Mouse (Mus musculus) embryonic facial prominence, embryonic 12.5 days (tissue): ENCODE results near the gene E130311K13Rik. TPM values are rescaled to one million over a fixed set of nuclear protein-coding genes. Genes with fewer than 3 reads are reported as not detected.
A peak's percentile ranks its signal among the peaks of the same experiment; 100 is the strongest.

Source experiments
- ATAC-seq: fragments of 200-750 bp; cut with Nextera tagmentation; 2 replicates; pipeline ENCODE4 v1.8.0; 2017; ENCODE audit not compliant: insufficient number of reproducible peaks, insufficient read depth, low FRiP score, low TSS enrichment
- H3K27ac ChIP-seq: fragments of 300-500 bp; sonication (generic); 2 replicates; pipeline ENCODE4 v1.5.1; 2016; ENCODE audit warnings: mild to moderate bottlenecking
- H3K27me3 ChIP-seq: fragments of 300-500 bp; sonication (generic); 2 replicates; pipeline ENCODE4 v1.6.1; 2016; ENCODE audit warnings: mild to moderate bottlenecking, moderate library complexity
- H3K36me3 ChIP-seq: fragments of 300-500 bp; sonication (generic); 2 replicates; pipeline ENCODE4 v1.6.1; 2016; ENCODE audit warnings: mild to moderate bottlenecking
- H3K4me1 ChIP-seq: fragments of 300-500 bp; sonication (generic); 2 replicates; pipeline ENCODE4 v1.6.1; 2016
- H3K4me2 ChIP-seq: fragments of 300-500 bp; sonication (generic); replicated peaks from 2 replicates; pipeline ENCODE4 v1.6.1; 2016; ENCODE audit warnings: mild to moderate bottlenecking, moderate library complexity
- H3K4me3 ChIP-seq: fragments of 300-500 bp; sonication (generic); 2 replicates; pipeline ENCODE4 v1.5.1; 2016; ENCODE audit warnings: mild to moderate bottlenecking
- H3K9ac ChIP-seq: fragments of 300-500 bp; sonication (generic); 2 replicates; pipeline ENCODE4 v1.6.1; 2016; ENCODE audit warnings: mild to moderate bottlenecking, moderate library complexity
- H3K9me3 ChIP-seq: fragments of 300-500 bp; sonication (generic); 2 replicates; pipeline ENCODE4 v1.6.1; 2016; ENCODE audit warnings: mild to moderate bottlenecking, moderate library complexity
- WGBS: fragments of 180-500 bp; shearing (Covaris S2); methylation state at CpG from one replicate; pipeline ENCODE4 v1.1.7; 2016; 5-methylcytosine and 5-hydroxymethylcytosine counted together
- polyA plus RNA-seq: library from polyadenylated mRNA; unstranded; fragments of >200 nt; fragmentation: Nextera tagmentation; extraction: Ambion mirVana; gene quantifications from 2 replicates; pipeline ENCODE4 v1.2.1, GENCODE M21; 2016

E130311K13Rik gene
- polyA plus RNA-seq, 1 experiment from 2014 or later = 5.4 TPM

DNA sequence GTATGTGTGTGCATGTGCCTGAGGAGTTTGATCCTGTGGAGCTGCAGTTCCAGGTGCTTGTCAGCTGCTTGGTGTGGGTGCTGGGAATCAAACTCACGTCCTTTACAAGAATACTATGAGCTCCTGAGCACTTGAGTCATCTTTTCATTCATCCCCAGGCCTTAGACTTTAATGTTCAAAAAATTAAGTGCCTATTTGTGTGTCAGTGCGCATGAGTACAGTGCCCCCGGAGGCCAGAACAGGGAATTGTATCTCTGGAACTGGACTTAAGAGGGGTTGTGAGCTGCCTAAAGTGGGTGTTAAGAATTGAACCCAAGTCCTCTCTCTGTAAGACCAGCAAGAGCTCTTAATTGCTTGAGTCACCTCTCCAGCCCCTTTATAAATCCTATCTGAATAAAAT is 9.6 kb downstream of the E130311K13Rik start:
- Histone ChIP-seq H3K27me3 (no peaks in the 10 kb centered on the region), H3K4me3 (no peak overlapping the region), H3K4me1 (no peaks in the 10 kb centered on the region), H3K9ac (no peak overlapping the region), H3K9me3 (no peaks in the 10 kb centered on the region), H3K36me3 (peaks cover 7% of the 10 kb centered on the region; the same call in 1 of the 2 replicates), H3K27ac (no peak overlapping the region), H3K4me2 (no peak overlapping the region)
- WGBS = 66% methylated on average over 3 of the region's 3 CpGs
- ATAC-seq = no peak

DNA sequence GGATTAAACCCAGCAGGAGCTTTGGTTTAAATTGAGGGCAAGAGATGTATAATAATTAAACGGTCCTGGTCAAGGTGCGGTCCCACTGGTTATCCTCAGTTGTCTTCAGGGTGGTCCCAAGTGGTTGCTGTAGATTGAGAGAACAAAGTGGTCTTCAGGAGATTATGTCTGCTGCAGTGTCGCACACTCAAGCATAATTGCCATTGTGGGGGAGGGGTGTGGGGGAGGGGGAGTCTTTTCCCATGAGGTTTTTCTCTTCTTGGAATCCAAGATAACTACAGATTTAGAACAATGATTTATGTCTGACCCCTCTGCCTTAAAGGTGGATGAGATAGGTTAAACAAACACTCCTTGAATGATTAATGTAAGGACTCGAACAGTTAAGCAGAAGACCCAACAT is 19.0 kb downstream of the E130311K13Rik start:
- Histone ChIP-seq H3K9ac (no peak overlapping the region), H3K27ac (no peak overlapping the region), H3K4me2 (no peak overlapping the region), H3K36me3 (no peaks in the 10 kb centered on the region), H3K27me3 (0 out of 2 replicates have a peak, but pooled peaks cover under 1% of the 10 kb centered on the region), H3K4me3 (no peak overlapping the region), H3K4me1 (no peaks in the 10 kb centered on the region), H3K9me3 (no peaks in the 10 kb centered on the region)
- ATAC-seq = no peak
- WGBS = 89% methylated on average over 4 of the region's 4 CpGs

DNA sequence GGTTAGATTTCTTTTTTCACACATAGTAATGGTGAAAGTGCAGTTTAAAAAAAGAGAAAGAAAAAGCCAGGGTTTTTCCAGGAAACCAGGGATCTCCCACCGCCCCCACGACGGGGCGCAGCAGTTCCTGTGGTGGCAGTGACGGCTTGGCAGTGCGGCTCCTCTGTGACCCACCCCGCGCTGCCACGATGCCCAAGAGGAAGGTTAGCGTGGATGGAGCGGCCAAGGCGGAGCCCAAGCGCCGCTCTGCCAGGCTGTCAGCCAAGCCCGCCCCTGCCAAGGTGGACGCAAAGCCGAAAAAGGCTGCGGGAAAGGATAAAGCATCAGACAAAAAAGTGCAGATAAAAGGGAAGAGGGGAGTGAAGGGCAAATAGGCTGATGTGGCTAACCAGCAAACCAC is 24.0 kb downstream of the E130311K13Rik start:
- Histone ChIP-seq H3K27ac (no peak overlapping the region), H3K4me3 (peak overlapping the region; percentile 31), H3K9me3 (no peaks in the 10 kb centered on the region), H3K27me3 (peaks cover 5% of the 10 kb centered on the region), H3K9ac (peak overlapping the region; percentile 45; the same call in 1 of the 2 replicates), H3K36me3 (no peaks in the 10 kb centered on the region), H3K4me2 (peak overlapping the region; percentile 73), H3K4me1 (0 out of 2 replicates have a peak, but pooled peaks cover under 1% of the 10 kb centered on the region)
- 2% methylated on average over 18 of the region's 18 CpGs for WGBS
- ATAC-seq = no peak

DNA sequence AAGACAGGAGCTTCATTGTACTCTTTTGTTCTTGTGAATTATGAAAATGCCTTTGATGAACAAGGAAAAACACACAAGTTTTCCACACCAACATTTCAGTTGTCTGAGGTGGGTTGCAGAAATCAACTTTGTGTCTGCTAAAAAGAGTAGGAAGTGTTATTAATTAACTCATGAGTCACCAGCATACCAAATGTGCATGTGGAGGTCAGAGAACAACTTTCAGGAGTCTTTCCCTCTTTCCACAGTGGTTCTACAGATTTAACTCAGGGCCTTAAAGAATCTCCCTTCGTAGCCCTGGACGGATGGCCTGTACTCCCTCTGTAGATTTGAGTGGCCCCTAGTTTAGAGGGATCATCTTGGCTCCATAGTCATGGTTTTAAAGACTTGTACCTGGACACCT is 25.1 kb downstream of the E130311K13Rik start:
- 69% methylated on average over 2 of the region's 2 CpGs for WGBS
- H3K9ac ChIP-seq = no peak overlapping the region
- peaks cover 5% of the 10 kb centered on the region for H3K27me3 ChIP-seq
- H3K4me3 ChIP-seq = no peak overlapping the region
- no peak overlapping the region for H3K4me2 ChIP-seq
- no peaks in the 10 kb centered on the region for H3K9me3 ChIP-seq
- ATAC-seq = no peak
- H3K36me3 ChIP-seq = no peaks in the 10 kb centered on the region
- H3K4me1 ChIP-seq = peaks cover 6% of the 10 kb centered on the region; the same call in 1 of the 2 replicates
- no peak overlapping the region for H3K27ac ChIP-seq

DNA sequence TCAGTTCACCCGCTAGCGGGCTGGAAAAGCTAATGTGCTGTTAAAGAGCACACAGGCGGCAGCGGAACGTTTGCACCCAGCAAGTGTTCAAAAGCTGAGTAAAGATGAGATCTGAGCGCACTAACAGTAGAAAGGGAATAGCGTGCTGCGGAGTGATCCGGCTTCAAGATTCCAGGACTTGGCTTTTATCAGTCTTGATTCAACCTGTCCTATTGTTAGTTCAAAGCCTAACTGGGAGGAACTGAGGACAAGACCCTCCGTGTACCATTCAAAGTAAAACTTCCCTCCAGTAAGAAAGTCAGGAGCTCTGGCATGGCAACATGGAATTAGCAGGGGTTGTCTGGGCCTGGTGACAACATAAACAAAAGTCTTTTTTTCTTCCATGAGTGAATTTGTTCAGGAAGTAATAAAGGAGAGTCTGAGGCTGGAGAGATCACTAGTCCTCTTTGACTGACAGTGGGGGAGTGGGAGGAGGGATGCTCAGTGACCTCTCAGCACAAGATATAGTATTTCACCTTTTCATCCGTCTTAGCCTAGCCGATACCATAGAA is 29.2 kb downstream of the E130311K13Rik start:
- Histone ChIP-seq H3K27ac (peak overlapping the region; percentile 30; the same call in 1 of the 2 replicates), H3K4me2 (peak overlapping the region; percentile 99), H3K9me3 (no peaks in the 10 kb centered on the region), H3K4me3 (peak overlapping the region; percentile 69), H3K4me1 (peaks cover 6% of the 10 kb centered on the region; the same call in 1 of the 2 replicates), H3K36me3 (no peaks in the 10 kb centered on the region), H3K27me3 (peaks cover 2% of the 10 kb centered on the region), H3K9ac (no peak overlapping the region)
- WGBS = 2% methylated on average over 12 of the region's 12 CpGs
- ATAC-seq = no peak

DNA sequence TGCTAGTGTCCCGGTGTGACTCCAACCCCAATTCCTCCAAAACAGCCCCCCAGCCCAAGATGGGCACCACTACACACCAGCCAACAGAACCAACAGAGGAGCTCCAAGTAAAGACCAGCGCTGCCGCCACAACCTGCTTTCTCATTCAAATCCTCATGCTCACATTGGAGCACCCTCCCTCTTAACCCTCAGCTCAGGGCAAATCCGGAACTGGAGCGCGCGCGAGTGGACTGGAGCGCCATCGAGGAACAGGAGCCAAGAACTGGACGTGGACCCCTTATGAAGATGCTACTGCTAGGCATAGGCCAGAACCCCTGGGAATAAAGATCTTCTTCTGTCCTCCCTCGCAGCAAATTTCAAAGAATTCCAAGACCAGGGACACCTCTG is 30.0 kb downstream of the E130311K13Rik start, which contains the start of gene Plch1:
Gene Plch1, minus strand, starts transcription at position 164 of the 387 bp plus-strand sequence.
- peak within 1 kb of the TSS; percentile 53 for H3K9ac ChIP-seq
- H3K4me2 ChIP-seq = peak within 1 kb of the TSS; percentile 99
- peak within 1 kb of the TSS; percentile 69 for H3K27ac ChIP-seq
- H3K4me3 ChIP-seq = peak within 1 kb of the TSS; percentile 69
- no peaks in the 10 kb centered on the region for H3K36me3 ChIP-seq
- under 1% methylated on average over 12 of the region's 12 CpGs for WGBS
- H3K9me3 ChIP-seq = no peaks in the 10 kb centered on the region
- H3K4me1 ChIP-seq = peaks cover 6% of the 10 kb centered on the region; the same call in 1 of the 2 replicates
- ATAC-seq = peak; percentile 79
- H3K27me3 ChIP-seq = no peaks in the 10 kb centered on the region; the same call in none of the 2 replicates

DNA sequence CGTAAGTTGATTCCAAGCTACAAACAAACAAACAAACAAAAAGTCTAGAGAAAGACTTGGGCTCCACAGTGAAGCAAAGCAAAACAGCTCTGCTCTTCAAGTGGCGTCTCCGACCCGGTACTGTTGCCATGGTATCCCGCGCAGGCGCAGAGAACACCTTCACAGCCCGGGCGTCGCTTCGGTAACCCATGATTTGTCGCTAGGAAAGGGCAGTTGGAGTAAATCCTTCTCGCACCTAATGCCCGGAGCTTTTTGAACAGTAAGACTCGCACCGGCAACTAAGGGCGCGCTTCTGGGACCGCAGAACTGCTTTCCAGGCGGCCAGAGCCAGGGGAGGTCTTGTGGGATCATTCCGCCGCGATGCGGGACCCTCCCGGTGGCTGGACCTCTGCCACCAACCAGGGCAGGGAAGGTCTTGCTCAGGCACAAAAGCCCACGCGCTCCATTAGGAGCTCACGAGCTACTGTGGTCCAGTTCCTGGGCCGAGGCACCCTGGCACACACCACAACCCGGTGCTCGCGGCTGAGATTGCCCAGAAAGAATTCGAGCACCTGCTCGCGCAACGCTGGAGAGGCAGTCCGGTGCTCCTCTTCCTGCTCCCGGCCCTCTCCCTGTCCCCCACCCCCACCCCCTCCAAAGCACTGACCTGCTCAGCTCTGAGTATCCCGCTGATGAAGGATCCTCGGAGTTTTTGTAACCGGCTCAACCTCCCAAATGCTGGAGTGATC is 30.5 kb downstream of the E130311K13Rik start:
- ATAC-seq = peak; percentile 80
- peak overlapping the region; percentile 99 for H3K4me2 ChIP-seq
- peaks cover 6% of the 10 kb centered on the region; the same call in 1 of the 2 replicates for H3K4me1 ChIP-seq
- WGBS = under 1% methylated on average over 41 of the region's 41 CpGs
- H3K27ac ChIP-seq = peak overlapping the region; percentile 69
- H3K27me3 ChIP-seq = no peaks in the 10 kb centered on the region; the same call in 1 of the 2 replicates
- H3K36me3 ChIP-seq = no peaks in the 10 kb centered on the region
- peak overlapping the region; percentile 53 for H3K9ac ChIP-seq
- H3K9me3 ChIP-seq = no peaks in the 10 kb centered on the region
- peak overlapping the region; percentile 69 for H3K4me3 ChIP-seq

DNA sequence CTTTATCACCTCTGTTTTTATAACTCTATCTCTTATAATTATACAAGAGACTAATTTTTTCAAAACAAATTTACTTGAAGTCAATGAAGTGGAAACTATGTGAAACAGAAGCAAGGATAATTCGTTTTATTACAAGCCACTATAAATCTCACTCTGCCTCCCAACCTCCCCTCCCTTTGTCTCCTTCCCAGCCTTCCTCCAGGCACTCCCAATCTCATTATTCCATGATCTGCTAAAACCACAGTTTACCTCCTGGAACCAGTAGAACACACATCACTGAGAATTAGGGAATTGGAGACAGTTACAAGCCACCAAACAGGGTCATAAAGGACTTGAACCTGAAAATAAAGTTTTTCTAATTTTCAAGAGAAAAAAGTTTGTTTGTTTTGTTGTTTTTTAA is 32.1 kb downstream of the E130311K13Rik start:
- H3K4me1 ChIP-seq = peaks cover 6% of the 10 kb centered on the region; the same call in 1 of the 2 replicates
- peak overlapping the region; percentile 99; the same call in 1 of the 2 replicates for H3K4me2 ChIP-seq
- no peak overlapping the region for H3K27ac ChIP-seq
- no peak overlapping the region for H3K4me3 ChIP-seq
- no peaks in the 10 kb centered on the region for H3K36me3 ChIP-seq
- no peaks in the 10 kb centered on the region for H3K27me3 ChIP-seq
- 44% methylated on average over 1 of the region's 1 CpGs for WGBS
- no peaks in the 10 kb centered on the region for H3K9me3 ChIP-seq
- ATAC-seq = no peak
- H3K9ac ChIP-seq = no peak overlapping the region

DNA sequence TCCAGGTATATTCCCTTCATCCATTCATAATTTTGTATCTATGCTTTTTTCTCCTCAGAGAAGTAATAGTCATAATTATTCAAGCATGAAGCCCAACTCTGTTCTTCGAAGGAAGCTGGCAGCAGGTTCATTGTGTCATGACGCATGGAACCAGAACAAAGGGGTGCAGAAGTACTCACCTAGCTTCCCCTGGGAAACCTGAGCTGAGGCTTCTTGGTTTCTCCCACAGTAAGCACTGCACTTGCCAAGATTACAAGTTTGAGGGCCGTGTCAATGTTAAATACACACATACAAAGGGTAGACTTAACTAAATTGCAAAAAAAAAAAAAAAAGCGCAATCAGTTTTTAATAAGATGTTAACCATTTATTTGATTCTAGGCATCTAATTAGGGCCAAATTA is 33.0 kb downstream of the E130311K13Rik start:
- H3K27me3 ChIP-seq = no peaks in the 10 kb centered on the region
- H3K4me2 ChIP-seq = no peak overlapping the region
- no peak for ATAC-seq
- H3K4me1 ChIP-seq = peaks cover 6% of the 10 kb centered on the region; the same call in 1 of the 2 replicates
- H3K4me3 ChIP-seq = no peak overlapping the region
- H3K9ac ChIP-seq = no peak overlapping the region
- WGBS = 70% methylated on average over 4 of the region's 4 CpGs
- H3K9me3 ChIP-seq = no peaks in the 10 kb centered on the region
- no peaks in the 10 kb centered on the region for H3K36me3 ChIP-seq
- H3K27ac ChIP-seq = no peak overlapping the region

DNA sequence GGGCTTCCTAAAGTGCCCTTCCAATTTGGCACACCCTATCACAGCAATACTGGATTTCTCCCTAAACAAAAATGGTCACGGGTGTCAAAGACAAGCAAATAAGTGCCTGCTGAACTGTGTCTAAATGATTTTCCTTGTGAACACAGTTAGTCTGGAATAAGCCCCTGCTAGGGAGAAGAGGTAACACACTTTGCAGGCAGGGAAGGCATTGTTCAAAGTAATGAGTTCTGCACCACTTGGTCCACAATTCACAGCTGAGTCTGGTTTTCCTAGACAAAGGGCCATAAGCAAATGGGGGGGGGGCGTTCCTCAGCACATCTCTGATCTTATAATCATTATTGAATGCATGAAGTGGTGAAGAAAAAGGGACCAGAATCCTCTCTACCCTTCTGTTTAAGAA is 33.5 kb downstream of the E130311K13Rik start:
- H3K4me2 ChIP-seq = no peak overlapping the region
- H3K9me3 ChIP-seq = no peaks in the 10 kb centered on the region
- H3K4me3 ChIP-seq = no peak overlapping the region
- H3K27me3 ChIP-seq = no peaks in the 10 kb centered on the region
- peaks cover 6% of the 10 kb centered on the region; the same call in 1 of the 2 replicates for H3K4me1 ChIP-seq
- no peaks in the 10 kb centered on the region for H3K36me3 ChIP-seq
- no peak for ATAC-seq
- 50% methylated on average over 2 of the region's 2 CpGs for WGBS
- H3K9ac ChIP-seq = no peak overlapping the region
- no peak overlapping the region for H3K27ac ChIP-seq

DNA sequence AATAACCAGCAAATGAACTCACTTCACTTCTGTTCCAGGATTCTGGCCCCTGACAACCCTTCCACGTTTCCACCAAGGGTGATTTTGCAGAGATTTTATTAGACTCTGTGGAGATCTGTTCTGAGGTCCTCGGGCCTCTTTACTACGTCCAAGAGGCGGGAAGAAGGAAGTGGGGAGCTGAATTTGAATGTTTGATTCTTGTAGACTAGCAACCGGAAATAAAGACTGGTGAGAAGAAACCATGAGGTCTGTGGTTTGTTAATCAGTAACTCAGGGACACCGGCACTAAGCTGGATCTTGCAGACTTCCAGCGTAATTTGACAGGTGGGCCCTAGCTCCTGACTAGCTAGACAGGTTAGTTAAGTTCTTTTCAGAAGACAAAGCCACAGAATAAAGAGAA is 35.6 kb downstream of the E130311K13Rik start:
- Histone ChIP-seq H3K4me1 (no peaks in the 10 kb centered on the region), H3K36me3 (no peaks in the 10 kb centered on the region), H3K4me2 (no peak overlapping the region), H3K27me3 (no peaks in the 10 kb centered on the region), H3K9ac (no peak overlapping the region), H3K27ac (no peak overlapping the region), H3K9me3 (no peaks in the 10 kb centered on the region), H3K4me3 (no peak overlapping the region)
- WGBS = 69% methylated on average over 7 of the region's 7 CpGs
- ATAC-seq = no peak

DNA sequence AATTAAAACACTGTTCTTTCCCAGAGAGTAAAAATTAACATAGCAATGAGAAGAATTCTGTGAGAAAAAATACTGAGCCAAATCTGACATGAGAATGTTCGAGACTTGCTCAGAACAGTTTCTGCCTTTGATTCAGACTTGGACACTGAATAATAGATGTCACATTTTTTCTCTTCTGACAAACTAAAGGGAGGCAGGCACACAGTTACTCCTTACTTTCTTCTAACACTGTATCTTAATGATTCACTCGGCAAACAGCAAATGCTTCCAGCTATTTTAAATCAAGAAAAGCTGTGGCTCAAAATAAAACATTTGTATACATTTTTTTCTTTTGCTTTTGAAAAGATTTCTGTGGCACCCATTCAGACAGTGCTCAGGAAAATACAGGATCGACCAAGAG is 37.1 kb downstream of the E130311K13Rik start:
- Histone ChIP-seq H3K27me3 (no peaks in the 10 kb centered on the region), H3K4me3 (no peak overlapping the region), H3K4me2 (no peak overlapping the region), H3K9me3 (no peaks in the 10 kb centered on the region), H3K4me1 (no peaks in the 10 kb centered on the region), H3K27ac (no peak overlapping the region), H3K9ac (no peak overlapping the region), H3K36me3 (no peaks in the 10 kb centered on the region)
- 50% methylated on average over 3 of the region's 3 CpGs for WGBS
- no peak for ATAC-seq
